Mouse (Mus musculus): ENCODE measurements around the gene Flrt2. TPM values are rescaled to one million over a fixed set of nuclear protein-coding genes. Genes with fewer than 3 reads are reported as not detected.

The Flrt2 gene
- total and polyA plus RNA-seq, 3 experiments: not detected

- no peak overlapping the region for H3K9ac ChIP-seq (ENCODE audit: insufficient read depth, low read depth)
- TF ChIP-seq USF1 (IDR thresholded peaks at IDR 0.05; ENCODE audit: low read depth, low read length) (no peak), MEF2A (IDR thresholded peaks at IDR 0.05; ENCODE audit: borderline replicate concordance, low read depth, low read length) (no peak), RCOR1 (conservative IDR thresholded peaks at IDR 0.05; ENCODE audit: low read depth, low read length) (no peak), IRF4 (IDR thresholded peaks at IDR 0.05; ENCODE audit: low read depth, low read length) (no peak), MXI1 (IDR thresholded peaks at IDR 0.05; ENCODE audit: low read depth, low read length) (no peak), GABPA (IDR thresholded peaks at IDR 0.05; ENCODE audit: insufficient replicate concordance, low read depth, low read length) (no peak), MAX (IDR thresholded peaks at IDR 0.05; ENCODE audit: low read length) (no peak), USF2 (conservative IDR thresholded peaks at IDR 0.05; ENCODE audit: low read depth, low read length) (no peak), HCFC1 (IDR thresholded peaks at IDR 0.05; ENCODE audit: low read depth, low read length) (no peak), MYC (IDR thresholded peaks at IDR 0.05; ENCODE audit: low read depth, low read length) (no peak)
- in situ Hi-C loops (cut with MboI; ENCODE audit: low pct_ligation_motif_present, low pct_unique_long_range_greater_than_20kb, low sequenced_read_pairs): no loop called here
- H3K9me3 ChIP-seq (replicated peaks; ENCODE audit: low read length): peaks cover 49% of the 10 kb centered on the region
- no peaks in the 10 kb centered on the region for H3K79me2 ChIP-seq (replicated peaks; ENCODE audit: control insufficient read depth, extremely low read depth, insufficient read depth, poor library complexity, severe bottlenecking)
- H3K27me3 ChIP-seq (replicated peaks): no peaks in the 10 kb centered on the region
- no peak for DNase-seq (ENCODE audit: extremely low read depth)
- H3K36me3 ChIP-seq (replicated peaks in 1 of 2; ENCODE audit: control insufficient read depth in 1 of 2, insufficient read depth in 1 of 2, low read length in 1 of 2): no peaks in the 10 kb centered on the region
- H3K4me1 ChIP-seq (ENCODE audit: control insufficient read depth in 1 of 2, insufficient read depth in 2 of 2): no peaks in the 10 kb centered on the region
- dilution Hi-C loops (cut with MboI; ENCODE audit: extremely low pct_ligation_motif_present, extremely low pct_unique_long_range_greater_than_20kb, low sequenced_read_pairs): no loop called here
- no peak overlapping the region for H3K4me2 ChIP-seq (ENCODE audit: insufficient read depth, low read depth, poor library complexity, severe bottlenecking)
- H3K27ac ChIP-seq (ENCODE audit: insufficient read depth, low read depth): no peak overlapping the region
- H3K4me3 ChIP-seq (replicated peaks in 1 of 3; ENCODE audit: low read depth in 2 of 3, low read length in 2 of 3, poor library complexity in 1 of 3): no peak overlapping the region
Observed at GRCm38 (mm10) chr12:95738491-95739135, 46.6 kb downstream of the Flrt2 start.

GRCm38 (mm10) chr12:95739739-95740138 is 47.7 kb downstream of the Flrt2 start:
- peaks cover 52% of the 10 kb centered on the region for H3K9me3 ChIP-seq (replicated peaks; ENCODE audit: low read length)
- DNase-seq (ENCODE audit: extremely low read depth): no peak
- no peaks in the 10 kb centered on the region for H3K79me2 ChIP-seq (replicated peaks; ENCODE audit: control insufficient read depth, extremely low read depth, insufficient read depth, poor library complexity, severe bottlenecking)
- no peak overlapping the region for H3K4me3 ChIP-seq (replicated peaks in 1 of 3; ENCODE audit: low read depth in 2 of 3, low read length in 2 of 3, poor library complexity in 1 of 3)
- in situ Hi-C loops (cut with MboI; ENCODE audit: low pct_ligation_motif_present, low pct_unique_long_range_greater_than_20kb, low sequenced_read_pairs): no loop called here
- no peak overlapping the region for H3K4me2 ChIP-seq (ENCODE audit: insufficient read depth, low read depth, poor library complexity, severe bottlenecking)
- no peaks in the 10 kb centered on the region for H3K4me1 ChIP-seq (ENCODE audit: control insufficient read depth in 1 of 2, insufficient read depth in 2 of 2)
- TF ChIP-seq EP300 (IDR thresholded peaks at IDR 0.05; ENCODE audit: low read length) (no peak), CHD1 (IDR thresholded peaks at IDR 0.05; ENCODE audit: low read depth, low read length) (no peak), ZMIZ1 (IDR thresholded peaks at IDR 0.05; ENCODE audit: low read depth, low read length) (no peak), PAX5 (IDR thresholded peaks at IDR 0.05; ENCODE audit: low read length) (no peak), RAD21 (IDR thresholded peaks at IDR 0.05; ENCODE audit: low read depth, low read length) (no peak), POLR2A (IDR thresholded peaks at IDR 0.05; ENCODE audit: low read depth, low read length) (no peak), USF2 (conservative IDR thresholded peaks at IDR 0.05; ENCODE audit: low read depth, low read length) (no peak), NELFE (IDR thresholded peaks at IDR 0.05; ENCODE audit: low read depth, low read length) (no peak)
- H3K9ac ChIP-seq (ENCODE audit: insufficient read depth, low read depth): no peak overlapping the region
- no peaks in the 10 kb centered on the region for H3K27me3 ChIP-seq (replicated peaks)
- dilution Hi-C loops (cut with MboI; ENCODE audit: extremely low pct_ligation_motif_present, extremely low pct_unique_long_range_greater_than_20kb, low sequenced_read_pairs): no loop called here
- H3K27ac ChIP-seq (ENCODE audit: insufficient read depth, low read depth): no peak overlapping the region
- no peaks in the 10 kb centered on the region for H3K36me3 ChIP-seq (replicated peaks in 1 of 2; ENCODE audit: control insufficient read depth in 1 of 2, insufficient read depth in 1 of 2, low read length in 1 of 2)
